Mouse (Mus musculus) lung, postnatal 0 days (tissue): ENCODE results near the gene Tcf20.

Experiments used
- CTCF ChIP-seq: IDR thresholded peaks from 2 replicates; pipeline ENCODE4 v1.5.1; 2016; ENCODE audit warnings: antibody characterized with exemption, mild to moderate bottlenecking
- EP300 ChIP-seq: IDR thresholded peaks from 2 replicates; pipeline ENCODE4 v1.6.1; 2016; ENCODE audit warnings: antibody characterized with exemption, mild to moderate bottlenecking, control low read depth

- no peak for TF ChIP-seq CTCF
- no peak for TF ChIP-seq EP300
Measured at GRCm38 (mm10) chr15:82967947-82968346, 19.7 kb downstream of the Tcf20 start.
